In the genomic region with DNA sequence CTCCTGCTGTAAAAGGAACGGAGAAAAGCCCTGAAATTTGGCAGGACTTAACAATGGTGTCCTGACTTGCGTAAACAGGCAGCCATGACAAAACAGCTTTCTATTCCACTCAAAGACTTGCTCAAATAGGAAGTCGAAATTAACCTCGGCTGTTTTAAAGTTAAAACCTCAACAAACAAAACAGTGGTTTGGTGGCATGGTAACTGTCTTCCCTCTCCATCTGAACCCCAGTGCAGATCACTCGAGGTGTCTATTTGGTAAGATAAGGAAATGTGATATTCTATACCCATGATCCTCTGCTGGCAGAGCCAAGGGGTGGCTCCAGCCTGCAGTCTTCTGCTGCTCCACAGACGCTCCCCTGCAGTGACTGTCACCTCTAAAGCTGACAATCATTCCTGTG, we compare ENCODE assay signal across 19 mouse cellular contexts.
DNase-seq lines count a peak whose midpoint lies in the region; ATAC-seq lines count a peak whose summit lies in the region.
"Had no signal": no experiment of that assay in that cellular context is flagged by ENCODE, and none has a peak within 500 bp of the region (broad histone marks: within the 10 kb centered on the region; RNA-seq: fewer than 3 reads in every experiment).

No protein-coding gene starts in this region.

- no peaks in the 10 kb centered on the region for H3K36me3 ChIP-seq in forebrain, embryonic 13.5 days (ENCODE audit: poor library complexity, severe bottlenecking)
- H3K36me3 ChIP-seq: embryonic facial prominence, embryonic 10.5 days; intestine, embryonic 15.5 days; limb, embryonic 13.5 days; midbrain, embryonic 15.5 days had no signal

- no peak for ATAC-seq in forebrain, embryonic 13.5 days
- ATAC-seq: intestine, embryonic 15.5 days; midbrain, embryonic 15.5 days had no signal

- H3K4me3 ChIP-seq in forebrain, embryonic 13.5 days, result no peak overlapping the region
- H3K4me3 ChIP-seq: embryonic facial prominence, embryonic 10.5 days; intestine, embryonic 15.5 days; limb, embryonic 13.5 days; liver, embryonic 13.5 days; midbrain, embryonic 15.5 days had no signal

- H3K9me3 ChIP-seq in forebrain, embryonic 13.5 days (replicated peaks), result no peaks in the 10 kb centered on the region
- H3K9me3 ChIP-seq: embryonic facial prominence, embryonic 10.5 days; G1E; intestine, embryonic 15.5 days; limb, embryonic 13.5 days; liver, embryonic 13.5 days; megakaryocyte, embryonic 14.5 days; midbrain, embryonic 15.5 days had no signal

- peaks cover under 1% of the 10 kb centered on the region; the same call in 1 of the 2 replicates for H3K4me1 ChIP-seq in forebrain, embryonic 13.5 days

- WGBS in forebrain, embryonic 13.5 days, result 75% methylated on average over 6 of the region's 6 CpGs

- DNase-seq in thymus, postnatal 0 days (ENCODE audit: low spot score), result peak; percentile 59
- no peak for DNase-seq in thymus, postnatal 36 days
- DNase-seq in CD8-positive naive resting alpha-beta T cell, adult 2 months (ENCODE audit: low read depth in 2 of 2, low spot score in 2 of 2), result peak; percentile 52 to 70
- peak; percentile 69 for DNase-seq in induced T-regulatory cell, adult 2 months (ENCODE audit: low read depth)
- DNase-seq in natural killer cell, adult 2 months (ENCODE audit: low spot score in 2 of 2), result peak; percentile 19
- no peak for DNase-seq in layer of hippocampus, postnatal 36 days
- no peak for DNase-seq in adrenal gland, postnatal 10 days
- DNase-seq: cerebellum, adult 2 months; cerebellum, postnatal 36 days; gastrocnemius, postnatal 14 days; liver, embryonic 13.5 days; lung, embryonic 14.5 days had no signal

- 0 out of 2 replicates have a peak, but pooled peaks cover 8% of the 10 kb centered on the region for H3K27me3 ChIP-seq in forebrain, embryonic 13.5 days
- H3K27me3 ChIP-seq: intestine, embryonic 15.5 days; limb, embryonic 13.5 days; liver, embryonic 13.5 days; megakaryocyte, embryonic 14.5 days had no signal

- no peak overlapping the region for H3K27ac ChIP-seq in forebrain, embryonic 13.5 days
- H3K27ac ChIP-seq: embryonic facial prominence, embryonic 10.5 days; intestine, embryonic 15.5 days; limb, embryonic 13.5 days; liver, embryonic 13.5 days; midbrain, embryonic 15.5 days had no signal

- no peak overlapping the region for H3K9ac ChIP-seq in forebrain, embryonic 13.5 days
- H3K9ac ChIP-seq: intestine, embryonic 15.5 days; limb, embryonic 13.5 days; liver, embryonic 13.5 days; lung, embryonic 14.5 days; midbrain, embryonic 15.5 days had no signal

- H3K4me2 ChIP-seq in forebrain, embryonic 13.5 days, result no peak overlapping the region
- H3K4me2 ChIP-seq: intestine, embryonic 15.5 days; limb, embryonic 13.5 days; liver, embryonic 13.5 days; lung, embryonic 14.5 days; midbrain, embryonic 15.5 days had no signal

Comparison
In these comparisons a context has a peak if more than half of its experiments do, and no peak if none do; other contexts are left out.
1. DNase-seq: peak in thymus, postnatal 0 days (single experiment), CD8-positive naive resting alpha-beta T cell, adult 2 months (2 of 2), induced T-regulatory cell, adult 2 months (single experiment) and natural killer cell, adult 2 months (2 of 2); none in thymus, postnatal 36 days (0 of 2), layer of hippocampus, postnatal 36 days (0 of 2) and adrenal gland, postnatal 10 days (single experiment).